Mouse (Mus musculus): ENCODE data around the gene Stip1. TPM values are rescaled to one million over a fixed set of nuclear protein-coding genes. Genes with fewer than 3 reads are reported as not detected.

Stip1 gene
- polyA plus RNA-seq, 1 experiment = 215 TPM

DNA sequence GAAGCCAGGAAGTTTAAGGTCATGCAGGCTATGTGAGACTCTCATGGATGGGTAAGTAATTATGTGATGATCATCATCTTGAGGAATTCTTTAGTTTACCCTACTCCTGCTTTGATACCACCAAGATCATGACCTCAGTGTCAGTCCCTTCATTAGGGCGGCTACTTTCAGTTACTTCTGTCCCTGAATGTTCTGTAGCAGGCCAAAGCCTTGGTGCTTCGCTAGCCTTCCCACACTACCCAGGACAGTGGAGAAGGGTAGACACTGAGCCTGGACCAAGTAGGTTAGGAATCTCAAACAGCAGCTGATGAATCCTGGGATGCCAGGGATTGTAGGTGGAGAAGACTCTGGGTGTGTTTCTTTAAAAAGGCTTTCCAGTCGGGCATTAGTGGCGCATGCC is 58.3 kb downstream of the Stip1 start:
- Histone ChIP-seq H3K4me3 (replicated peaks; ENCODE audit: insufficient read depth, low read depth, low read length) (no peak overlapping the region), H3K27me3 (ENCODE audit: control insufficient read depth, insufficient read depth, low read length) (no peaks in the 10 kb centered on the region), H3K4me1 (ENCODE audit: control insufficient read depth, insufficient read depth, low read length) (peaks cover 12% of the 10 kb centered on the region), H3K27ac (ENCODE audit: insufficient read depth, low read length) (no peak overlapping the region)
- 89% methylated on average over 4 of the region's 4 CpGs for WGBS
- TF ChIP-seq POLR2A (IDR thresholded peaks at IDR 0.05; ENCODE audit: borderline replicate concordance, insufficient read depth, low read length) (no peak), CTCF (IDR thresholded peaks at IDR 0.05; ENCODE audit: borderline replicate concordance, insufficient read depth, low read depth, low read length) (no peak)
- no peak for DNase-seq

DNA sequence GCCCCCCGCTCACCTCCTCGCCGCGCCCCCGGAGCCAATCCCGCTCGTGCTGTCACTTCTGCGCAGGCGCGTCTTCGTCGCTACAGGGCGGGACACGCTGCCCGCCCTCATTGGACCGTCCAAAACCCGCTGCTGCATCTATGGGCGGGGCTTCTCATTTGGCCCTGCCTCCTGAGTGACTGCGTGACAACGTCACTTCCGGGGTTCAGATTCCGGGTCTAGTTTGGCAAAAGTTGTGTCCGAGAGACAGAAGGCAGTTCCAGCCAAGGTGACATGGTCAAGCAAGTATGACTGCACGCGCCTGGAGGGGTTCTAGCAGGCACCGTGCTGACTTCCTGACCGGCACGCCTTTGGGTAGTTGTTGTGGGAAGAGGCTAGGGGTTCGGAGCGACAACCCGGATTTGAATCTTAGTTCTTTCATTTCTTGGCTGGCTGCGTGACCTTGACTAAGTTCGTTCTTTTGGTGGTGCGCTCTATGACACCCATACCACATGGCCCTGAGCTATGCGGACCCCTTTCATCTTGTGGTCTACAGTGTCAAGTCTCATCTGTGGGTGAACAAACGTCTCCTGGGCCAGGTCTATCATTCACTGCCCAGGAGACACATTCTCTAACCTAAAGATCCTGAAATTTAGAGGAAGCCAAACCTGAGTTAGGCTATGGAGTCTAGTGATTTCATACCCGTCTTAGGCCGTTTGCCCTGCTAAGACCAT is 59.2 kb downstream of the Stip1 start, which contains the start of gene Fkbp2:
Gene Fkbp2, minus strand, starts transcription at position 121 of the 713 bp plus-strand sequence.
- 2% methylated on average over 38 of the region's 38 CpGs for WGBS
- H3K27ac ChIP-seq (ENCODE audit: insufficient read depth, low read length) = peak within 1 kb of the TSS; percentile 68
- H3K27me3 ChIP-seq (ENCODE audit: control insufficient read depth, insufficient read depth, low read length) = no peaks in the 10 kb centered on the region
- peaks cover 8% of the 10 kb centered on the region; the same call in 1 of the 2 replicates for H3K4me1 ChIP-seq (ENCODE audit: control insufficient read depth, insufficient read depth, low read length)
- peak; percentile 99 to 100 for DNase-seq
- peak within 1 kb of the TSS; percentile 92 for H3K4me3 ChIP-seq (replicated peaks; ENCODE audit: insufficient read depth, low read depth, low read length)
- TF ChIP-seq CTCF (IDR thresholded peaks at IDR 0.05; ENCODE audit: borderline replicate concordance, insufficient read depth, low read depth, low read length) = no peak
- TF ChIP-seq POLR2A (IDR thresholded peaks at IDR 0.05; ENCODE audit: borderline replicate concordance, insufficient read depth, low read length) = peak; percentile 96

GRCm38 (mm10) chr19:6979486-6980380 is 60.0 kb downstream of the Stip1 start:
- peak; percentile 99 for DNase-seq
- Histone ChIP-seq H3K27me3 (ENCODE audit: control insufficient read depth, insufficient read depth, low read length) (no peaks in the 10 kb centered on the region), H3K4me3 (replicated peaks; ENCODE audit: insufficient read depth, low read depth, low read length) (peak overlapping the region; percentile 59), H3K4me1 (ENCODE audit: control insufficient read depth, insufficient read depth, low read length) (peaks cover 8% of the 10 kb centered on the region; the same call in 1 of the 2 replicates), H3K27ac (ENCODE audit: insufficient read depth, low read length) (peak overlapping the region; percentile 68; the same call in 1 of the 2 replicates)
- peak; percentile 59 for TF ChIP-seq CTCF (IDR thresholded peaks at IDR 0.05; ENCODE audit: borderline replicate concordance, insufficient read depth, low read depth, low read length)
- no peak for TF ChIP-seq POLR2A (IDR thresholded peaks at IDR 0.05; ENCODE audit: borderline replicate concordance, insufficient read depth, low read length)
- WGBS = 1% methylated on average over 59 of the region's 59 CpGs

DNA sequence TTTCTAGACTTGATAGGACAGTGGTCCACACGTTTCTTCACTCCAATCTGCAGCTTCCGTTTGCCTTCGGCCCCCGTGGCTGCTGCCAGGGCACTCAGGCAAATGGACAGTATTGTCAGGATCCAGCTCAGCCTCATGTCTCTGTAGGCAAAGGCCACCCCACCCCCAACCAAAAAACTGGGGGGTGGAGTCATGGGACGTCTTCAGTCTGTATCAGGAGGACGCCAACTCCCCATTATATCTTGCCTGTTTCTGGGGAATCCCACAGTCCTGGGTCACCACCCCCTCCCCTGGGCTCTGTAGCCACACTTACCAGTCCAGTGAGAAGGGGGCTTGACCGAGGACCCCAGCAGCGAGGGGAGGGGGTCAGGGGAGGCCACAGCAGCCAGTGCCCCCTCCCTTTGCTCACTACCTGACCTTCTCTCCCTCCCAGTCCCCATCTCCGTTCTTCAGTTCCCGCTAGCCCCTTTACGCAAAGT is 60.7 kb downstream of the Stip1 start:
- H3K4me1 ChIP-seq (ENCODE audit: control insufficient read depth, insufficient read depth, low read length) = peaks cover 8% of the 10 kb centered on the region; the same call in 1 of the 2 replicates
- H3K27me3 ChIP-seq (ENCODE audit: control insufficient read depth, insufficient read depth, low read length) = no peaks in the 10 kb centered on the region
- H3K4me3 ChIP-seq (replicated peaks; ENCODE audit: insufficient read depth, low read depth, low read length) = peak overlapping the region; percentile 59
- no peak overlapping the region for H3K27ac ChIP-seq (ENCODE audit: insufficient read depth, low read length)
- TF ChIP-seq POLR2A (IDR thresholded peaks at IDR 0.05; ENCODE audit: borderline replicate concordance, insufficient read depth, low read length) = no peak
- TF ChIP-seq CTCF (IDR thresholded peaks at IDR 0.05; ENCODE audit: borderline replicate concordance, insufficient read depth, low read depth, low read length) = no peak
- DNase-seq = peak; percentile 59 to 65
- 4% methylated on average over 11 of the region's 11 CpGs for WGBS

- TF ChIP-seq POLR2A (IDR thresholded peaks at IDR 0.05; ENCODE audit: borderline replicate concordance, insufficient read depth, low read length) = no peak
- no peak for TF ChIP-seq CTCF (IDR thresholded peaks at IDR 0.05; ENCODE audit: borderline replicate concordance, insufficient read depth, low read depth, low read length)
- WGBS = 33% methylated on average over 3 of the region's 3 CpGs
- H3K4me1 ChIP-seq (ENCODE audit: control insufficient read depth, insufficient read depth, low read length) = peaks cover 8% of the 10 kb centered on the region; the same call in 1 of the 2 replicates
- H3K4me3 ChIP-seq (replicated peaks; ENCODE audit: insufficient read depth, low read depth, low read length) = peak overlapping the region; percentile 20
- DNase-seq = no peak
- H3K27ac ChIP-seq (ENCODE audit: insufficient read depth, low read length) = no peak overlapping the region
- H3K27me3 ChIP-seq (ENCODE audit: control insufficient read depth, insufficient read depth, low read length) = no peaks in the 10 kb centered on the region
Observed at GRCm38 (mm10) chr19:6978639-6978974, 61.2 kb downstream of the Stip1 start.

DNA sequence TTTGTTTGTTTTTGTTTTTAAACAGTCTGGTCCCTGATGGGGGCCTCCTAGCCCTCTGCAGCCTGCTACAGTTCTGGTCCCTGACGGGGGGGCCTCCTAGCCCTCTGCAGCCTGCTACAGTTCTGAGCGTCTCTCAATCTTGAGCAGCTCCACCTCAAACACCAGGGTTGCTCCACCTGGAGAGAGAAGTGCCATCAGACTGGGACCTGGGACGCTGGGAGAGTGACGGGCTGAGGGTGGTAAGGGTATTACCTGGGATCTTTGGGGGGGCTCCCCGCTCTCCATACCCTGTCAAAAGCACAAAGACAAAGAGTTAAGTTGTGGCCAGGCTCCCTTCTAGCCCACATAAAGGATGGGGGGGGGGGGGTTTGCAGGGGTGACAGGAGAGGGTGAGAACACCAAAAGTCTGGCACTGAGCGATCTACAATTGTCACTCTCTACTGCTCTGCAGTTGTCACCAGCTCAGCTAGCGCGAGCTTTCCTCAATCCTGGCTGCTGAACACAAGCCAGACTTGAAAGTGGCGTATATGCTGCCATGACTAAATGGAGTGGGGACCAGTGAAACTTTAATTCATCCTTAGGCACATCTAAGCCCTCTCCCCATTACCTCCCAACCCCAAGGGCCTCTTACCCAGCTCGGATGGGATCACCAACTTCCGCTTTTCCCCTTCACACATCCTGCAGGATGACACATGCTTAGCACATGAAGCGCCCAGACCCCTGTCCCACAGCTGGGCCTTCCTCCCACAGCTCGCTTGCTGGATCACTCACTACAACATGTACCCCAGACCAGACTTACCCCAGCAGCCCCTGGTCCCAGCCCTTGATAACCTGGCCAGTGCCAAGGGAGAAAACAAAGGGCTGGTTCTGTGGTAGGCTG is 61.8 kb downstream of the Stip1 start:
- WGBS = 77% methylated on average over 13 of the region's 13 CpGs
- peaks cover 8% of the 10 kb centered on the region; the same call in 1 of the 2 replicates for H3K4me1 ChIP-seq (ENCODE audit: control insufficient read depth, insufficient read depth, low read length)
- no peak overlapping the region for H3K27ac ChIP-seq (ENCODE audit: insufficient read depth, low read length)
- no peak overlapping the region for H3K4me3 ChIP-seq (replicated peaks; ENCODE audit: insufficient read depth, low read depth, low read length)
- TF ChIP-seq POLR2A (IDR thresholded peaks at IDR 0.05; ENCODE audit: borderline replicate concordance, insufficient read depth, low read length) (no peak), CTCF (IDR thresholded peaks at IDR 0.05; ENCODE audit: borderline replicate concordance, insufficient read depth, low read depth, low read length) (no peak)
- no peak for DNase-seq
- H3K27me3 ChIP-seq (ENCODE audit: control insufficient read depth, insufficient read depth, low read length) = no peaks in the 10 kb centered on the region
